Mouse (Mus musculus): Measurements from ENCODE around the gene Ktn1.

Gene Ktn1

DNA sequence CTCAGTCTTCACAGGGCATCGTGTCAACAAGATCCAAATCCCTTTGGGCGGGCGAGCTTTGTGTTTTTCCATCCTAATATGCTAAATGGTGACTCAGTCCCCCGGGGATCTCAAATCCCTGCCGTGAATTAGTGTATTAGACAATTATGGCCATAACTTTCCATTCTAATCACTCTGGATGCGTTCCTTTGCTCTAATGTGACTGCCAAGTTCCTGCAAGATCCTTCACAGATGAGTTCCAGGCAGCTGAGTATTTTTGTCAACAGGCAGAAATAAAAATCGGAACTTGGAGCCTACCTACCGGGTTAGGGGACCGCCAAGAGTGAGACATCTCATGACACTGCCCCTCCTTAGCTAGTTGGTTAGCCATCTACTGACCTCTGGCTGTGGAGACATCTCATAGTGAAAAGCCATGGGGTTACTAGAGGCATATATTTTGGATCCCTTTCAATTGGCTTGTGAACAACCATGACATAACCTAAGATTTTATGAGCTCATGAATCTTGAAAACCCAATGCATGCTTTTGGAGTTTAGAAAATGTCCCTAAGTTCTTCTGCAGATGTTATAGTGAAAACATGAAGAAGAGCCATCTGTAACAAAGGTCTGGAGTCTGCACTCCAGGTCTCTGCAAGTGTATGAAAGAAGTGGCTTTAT is 108.3 kb downstream of the Ktn1 start:
- DNase-seq, result no peak

DNA sequence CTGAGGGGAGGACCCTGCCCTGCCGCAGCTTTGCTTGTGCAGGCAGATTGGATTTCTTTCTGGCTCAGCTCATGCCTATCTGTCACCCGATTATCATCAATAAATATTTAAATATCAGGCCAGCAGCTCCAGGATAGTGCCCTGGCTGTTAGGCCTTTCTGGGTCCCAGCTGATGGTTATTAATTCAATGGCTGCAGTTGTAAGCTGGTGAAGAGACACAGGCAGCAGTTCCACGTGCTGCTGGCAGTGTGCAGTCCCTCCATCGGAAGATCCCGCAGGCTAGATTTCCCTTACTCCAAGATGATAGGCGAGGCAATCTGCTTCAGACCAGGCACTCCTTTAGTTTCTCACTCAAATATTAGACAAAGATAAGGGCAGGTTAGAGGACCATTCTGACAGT is 116.9 kb downstream of the Ktn1 start:
- no peak for DNase-seq

DNA sequence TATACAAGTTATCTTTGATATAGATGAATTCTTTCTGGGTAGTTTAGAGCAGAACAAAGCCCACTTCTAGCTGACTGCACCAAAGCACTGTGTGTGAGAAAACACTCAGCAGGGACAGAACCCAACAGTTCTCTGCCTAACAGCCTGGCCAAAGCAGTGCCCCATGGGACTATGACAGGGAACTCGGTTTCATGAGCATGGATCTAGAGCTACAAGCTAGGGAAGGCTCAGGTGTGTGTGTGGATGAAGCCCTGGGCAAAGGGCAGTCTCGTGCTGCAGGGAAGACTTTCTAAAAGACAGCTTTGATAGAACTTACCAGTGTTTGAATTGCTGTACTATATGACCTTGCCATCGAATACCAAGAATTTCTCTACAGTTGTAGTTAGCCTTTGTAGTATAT is 117.5 kb downstream of the Ktn1 start:
- no peak for DNase-seq

DNA sequence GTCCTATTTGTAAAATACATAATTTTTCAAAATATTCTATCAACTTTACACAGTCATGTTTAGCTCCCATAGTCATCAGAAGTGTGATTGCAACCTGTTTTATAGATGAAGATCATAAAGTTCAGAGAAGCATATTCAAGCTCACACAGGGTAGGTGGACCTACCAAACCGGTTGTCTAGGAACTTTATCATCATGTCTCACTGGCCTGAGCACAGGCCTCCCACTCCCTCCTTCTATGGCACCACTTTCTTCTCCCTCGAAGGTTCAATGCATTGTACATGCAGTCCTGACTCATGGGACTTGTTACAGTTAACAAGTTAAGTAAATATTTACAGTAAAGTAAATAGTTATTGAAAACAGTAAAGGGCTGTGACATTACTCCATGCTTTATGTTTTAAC is 118.1 kb downstream of the Ktn1 start:
- no peak for DNase-seq

DNA sequence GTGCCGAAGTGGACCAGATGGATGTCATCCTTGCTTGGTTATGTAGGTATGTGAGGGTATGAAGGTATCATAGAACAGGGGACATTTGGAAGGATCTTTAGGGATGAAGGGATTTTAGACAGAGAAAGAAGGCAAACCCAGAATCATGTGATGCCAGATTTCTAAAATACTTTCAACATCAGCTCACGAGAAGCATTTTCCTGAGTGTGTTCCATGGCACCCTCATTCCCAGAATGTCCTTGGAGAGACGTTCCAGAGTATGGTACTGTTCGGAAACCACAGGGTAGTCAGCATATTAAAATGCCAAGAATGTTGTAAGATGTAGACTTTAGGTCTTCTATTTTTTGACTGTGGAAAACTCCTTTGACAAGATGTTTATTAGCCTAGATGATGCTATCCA is 123.2 kb downstream of the Ktn1 start:
- no peak for DNase-seq

DNA sequence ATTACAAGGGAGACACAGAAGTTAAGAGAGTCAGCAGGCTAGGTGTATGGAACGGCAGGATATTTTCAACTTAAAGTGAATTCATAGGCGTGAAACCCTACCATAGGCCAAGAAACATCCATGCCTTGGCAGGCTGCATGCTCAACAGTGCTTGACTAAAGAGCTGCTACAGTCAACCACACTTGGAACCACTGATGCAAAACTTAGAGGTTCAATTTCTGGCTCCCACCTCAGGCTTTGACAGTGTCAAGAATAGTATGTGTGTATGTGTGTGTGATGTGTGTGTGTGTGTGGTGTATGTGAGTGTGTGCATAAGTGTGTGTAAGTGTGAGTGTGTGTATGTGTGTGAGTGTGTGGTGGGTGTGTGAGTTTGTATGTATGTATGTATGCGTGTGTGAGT is 127.3 kb downstream of the Ktn1 start:
- DNase-seq, result no peak

DNA sequence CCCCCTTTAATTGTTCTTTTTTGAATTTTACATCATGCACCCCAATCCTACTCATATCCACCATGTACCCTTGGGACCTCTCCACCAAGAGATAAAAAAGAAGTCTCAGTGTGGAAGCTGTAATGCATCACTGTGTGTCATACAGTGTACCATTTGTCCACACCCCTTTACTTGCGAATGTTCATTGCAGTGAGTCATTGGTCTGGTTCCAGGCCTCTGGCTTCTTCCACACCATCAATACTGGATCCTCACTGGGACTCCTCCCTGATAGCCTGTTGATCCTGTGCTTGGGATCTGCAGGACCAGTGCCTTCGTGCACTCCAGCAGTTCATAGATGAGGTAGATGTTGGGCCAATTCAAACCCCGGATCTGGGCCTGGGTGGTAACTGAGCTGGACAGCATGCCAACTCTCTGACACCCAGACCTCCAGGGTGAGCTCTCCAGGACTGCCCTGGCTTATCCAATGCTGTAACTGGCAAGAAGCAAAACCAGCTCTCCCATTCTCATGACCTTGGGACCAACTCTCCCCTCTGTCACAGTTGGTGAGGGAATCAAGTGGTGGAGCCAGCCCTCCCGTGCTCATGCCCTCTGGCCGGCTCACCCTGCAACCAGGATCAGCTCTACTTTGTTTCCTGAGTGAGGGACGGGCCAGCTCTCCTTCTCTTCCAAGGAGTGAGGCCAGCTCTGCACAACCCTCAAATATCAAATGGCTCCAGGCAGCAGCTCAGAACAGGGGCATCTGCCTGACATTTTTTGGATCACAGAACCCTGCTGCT is 128.2 kb downstream of the Ktn1 start:
- no peak for DNase-seq

DNA sequence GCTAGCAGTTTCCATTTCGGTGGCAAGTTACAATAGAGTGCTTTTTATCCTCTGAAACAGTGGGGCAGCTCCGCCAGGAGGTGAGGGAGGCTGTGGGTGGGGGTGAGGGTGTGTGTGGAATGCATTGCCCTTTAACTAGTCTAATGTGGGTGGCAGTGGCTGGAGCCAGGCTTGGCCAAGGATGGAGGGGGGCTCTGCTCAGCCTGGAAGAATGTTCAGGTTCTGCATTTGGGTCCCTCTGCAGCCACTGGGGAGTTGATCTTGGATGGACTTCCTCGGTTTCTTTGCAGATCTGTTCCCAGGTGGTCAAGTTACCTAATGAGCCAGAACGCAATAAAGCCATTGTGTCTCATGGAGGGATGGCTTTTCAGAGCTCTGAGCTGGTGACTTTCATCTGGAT is 137.9 kb downstream of the Ktn1 start:
- DNase-seq, result no peak
